Mouse (Mus musculus): ENCODE results near the gene Ugt1a8. TPM values are rescaled to one million over a fixed set of nuclear protein-coding genes. Genes with fewer than 3 reads are reported as not detected.
"Not testable (repeated sequence)": the region's sequence is repeated elsewhere in the genome, so short reads cannot be mapped to it uniquely, and the experiment has no call there.

The Ugt1a8 gene
- total and polyA plus RNA-seq, 3 experiments, result not detected

GRCm38 (mm10) chr1:88112769-88113168, 25.2 kb downstream of the Ugt1a8 start:
- not testable (repeated sequence) for H3K4me3 ChIP-seq (ENCODE audit: low read depth, low read length); DNase-seq (ENCODE audit: low spot score); H3K27me3 ChIP-seq (ENCODE audit: insufficient read depth, low read length); H3K9me3 ChIP-seq (replicated peaks); H3K4me1 ChIP-seq (ENCODE audit: insufficient read depth, low read depth, low read length); ATAC-seq (ENCODE audit: extremely low read depth, insufficient number of reproducible peaks, low FRiP score, poor library complexity, severe bottlenecking); H3K36me3 ChIP-seq (replicated peaks)

DNA sequence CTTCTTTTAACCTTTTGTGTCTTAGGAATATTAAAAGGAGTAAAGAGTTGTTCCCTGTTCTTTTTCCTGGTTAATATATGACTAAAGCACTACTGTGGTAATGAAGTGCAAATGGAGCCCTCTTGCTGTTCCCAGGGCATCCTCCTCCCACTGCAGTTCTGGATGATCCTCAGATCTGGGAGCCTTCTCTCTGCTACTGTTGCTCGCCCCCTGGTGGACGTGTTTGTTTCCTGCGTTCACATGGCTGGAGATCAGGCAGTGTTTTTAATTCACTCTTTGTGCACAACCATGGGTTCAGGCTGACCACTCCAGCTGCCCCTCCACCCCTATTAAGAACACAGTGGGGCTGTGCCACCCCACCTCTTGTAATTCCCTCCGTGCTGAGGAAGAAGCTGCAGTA, 32.9 kb downstream of the Ugt1a8 start:
- not testable (repeated sequence) for H3K36me3 ChIP-seq (replicated peaks); DNase-seq (ENCODE audit: low spot score); H3K27me3 ChIP-seq (ENCODE audit: insufficient read depth, low read length); H3K9me3 ChIP-seq (replicated peaks); H3K4me1 ChIP-seq (ENCODE audit: insufficient read depth, low read depth, low read length); H3K4me3 ChIP-seq (ENCODE audit: low read depth, low read length)
- peak; percentile 80 for ATAC-seq (ENCODE audit: extremely low read depth, insufficient number of reproducible peaks, low FRiP score, poor library complexity, severe bottlenecking)

GRCm38 (mm10) chr1:88121521-88121920, 33.9 kb downstream of the Ugt1a8 start:
- not testable (repeated sequence) for DNase-seq (ENCODE audit: low spot score); H3K36me3 ChIP-seq (replicated peaks); H3K4me3 ChIP-seq (ENCODE audit: low read depth, low read length); ATAC-seq (ENCODE audit: extremely low read depth, insufficient number of reproducible peaks, low FRiP score, poor library complexity, severe bottlenecking); H3K9me3 ChIP-seq (replicated peaks); H3K27me3 ChIP-seq (ENCODE audit: insufficient read depth, low read length); H3K4me1 ChIP-seq (ENCODE audit: insufficient read depth, low read depth, low read length)

DNA sequence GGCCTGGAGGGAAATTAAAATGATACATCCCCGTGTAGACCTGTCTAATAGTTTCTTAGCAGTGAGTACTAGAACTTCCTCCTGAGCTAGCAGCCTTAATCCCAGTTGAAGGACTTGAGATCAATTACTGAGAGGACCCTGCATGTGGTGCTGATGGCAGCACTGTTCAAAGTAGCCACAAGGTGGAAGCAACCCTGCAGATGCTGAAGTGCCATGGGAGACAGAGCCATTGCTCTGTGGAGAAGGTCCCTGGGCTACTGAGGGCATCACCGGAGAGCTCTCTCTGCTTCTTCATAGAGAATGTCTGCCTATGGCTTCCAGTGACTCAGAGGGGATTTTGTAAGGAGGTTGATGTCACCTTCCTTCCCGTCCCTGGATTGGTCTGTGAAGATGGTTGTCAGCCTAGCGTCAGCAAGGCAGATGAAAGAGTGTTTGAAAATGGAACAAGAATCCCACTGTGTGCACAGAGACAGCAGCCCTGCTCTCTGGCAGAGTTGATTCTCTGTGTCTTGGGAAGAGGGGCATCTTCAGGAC, 38.3 kb downstream of the Ugt1a8 start:
- not testable (repeated sequence) for H3K9me3 ChIP-seq (replicated peaks); ATAC-seq (ENCODE audit: extremely low read depth, insufficient number of reproducible peaks, low FRiP score, poor library complexity, severe bottlenecking); H3K4me1 ChIP-seq (ENCODE audit: insufficient read depth, low read depth, low read length); H3K4me3 ChIP-seq (ENCODE audit: low read depth, low read length); H3K36me3 ChIP-seq (replicated peaks); DNase-seq (ENCODE audit: low spot score)
- peaks cover 14% of the 10 kb centered on the region for H3K27me3 ChIP-seq (ENCODE audit: insufficient read depth, low read length)

GRCm38 (mm10) chr1:88129091-88129490, 41.5 kb downstream of the Ugt1a8 start:
- H3K9me3 ChIP-seq (replicated peaks); H3K4me3 ChIP-seq (ENCODE audit: low read depth, low read length); H3K36me3 ChIP-seq (replicated peaks); ATAC-seq (ENCODE audit: extremely low read depth, insufficient number of reproducible peaks, low FRiP score, poor library complexity, severe bottlenecking); DNase-seq (ENCODE audit: low spot score): not testable (repeated sequence)
- peaks cover 16% of the 10 kb centered on the region for H3K4me1 ChIP-seq (ENCODE audit: insufficient read depth, low read depth, low read length)
- H3K27me3 ChIP-seq (ENCODE audit: insufficient read depth, low read length), result peaks cover 15% of the 10 kb centered on the region

DNA sequence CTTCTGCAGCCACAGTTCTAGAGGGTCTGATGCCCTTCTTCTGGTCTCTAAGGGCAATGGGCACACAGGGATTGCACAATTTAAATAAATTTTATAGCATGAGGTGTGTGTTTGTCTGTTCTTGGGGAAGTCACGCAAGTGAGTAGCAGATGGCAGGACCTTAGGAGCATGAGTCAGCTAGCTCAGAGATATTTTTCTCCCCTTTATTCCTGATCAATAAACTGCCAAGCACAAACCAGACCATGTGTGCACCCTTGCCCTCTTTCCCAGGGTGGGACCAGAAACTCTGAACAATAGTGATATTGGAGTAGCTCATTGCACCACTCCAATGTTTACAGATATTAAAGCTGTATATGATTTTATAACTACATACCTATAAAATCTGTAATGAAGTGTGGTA, 42.6 kb downstream of the Ugt1a8 start:
- peaks cover 21% of the 10 kb centered on the region for H3K4me1 ChIP-seq (ENCODE audit: insufficient read depth, low read depth, low read length)
- H3K27me3 ChIP-seq (ENCODE audit: insufficient read depth, low read length), result peaks cover 13% of the 10 kb centered on the region
- not testable (repeated sequence) for DNase-seq (ENCODE audit: low spot score); H3K9me3 ChIP-seq (replicated peaks); H3K4me3 ChIP-seq (ENCODE audit: low read depth, low read length); ATAC-seq (ENCODE audit: extremely low read depth, insufficient number of reproducible peaks, low FRiP score, poor library complexity, severe bottlenecking); H3K36me3 ChIP-seq (replicated peaks)

- TF ChIP-seq GATA2 (IDR thresholded peaks at IDR 0.05; ENCODE audit: borderline replicate concordance, low read depth, low read length) (no peak), POLR2AphosphoS5 (IDR thresholded peaks at IDR 0.05; ENCODE audit: insufficient replicate concordance, low read depth, low read length) (no peak), TAL1 (conservative IDR thresholded peaks at IDR 0.05; ENCODE audit: low read depth, low read length) (no peak), GATA1 (IDR thresholded peaks at IDR 0.05; ENCODE audit: borderline replicate concordance, low read length) (no peak), CTCF (IDR thresholded peaks at IDR 0.05; ENCODE audit: low read depth, low read length) (no peak)
- no peaks in the 10 kb centered on the region for H3K9me3 ChIP-seq (replicated peaks)
- no peaks in the 10 kb centered on the region for H3K36me3 ChIP-seq (replicated peaks)
- H3K4me3 ChIP-seq (ENCODE audit: low read depth, low read length), result no peak overlapping the region
- no peak for DNase-seq (ENCODE audit: low spot score)
- 0 out of 2 replicates have a peak, but pooled peaks cover 6% of the 10 kb centered on the region for H3K27me3 ChIP-seq (ENCODE audit: insufficient read depth, low read length)
- peaks cover 22% of the 10 kb centered on the region for H3K4me1 ChIP-seq (ENCODE audit: insufficient read depth, low read depth, low read length)
- ATAC-seq (ENCODE audit: extremely low read depth, insufficient number of reproducible peaks, low FRiP score, poor library complexity, severe bottlenecking), result no peak
Observed at GRCm38 (mm10) chr1:88133908-88134456, 46.4 kb downstream of the Ugt1a8 start.

GRCm38 (mm10) chr1:88134457-88135011, 46.9 kb downstream of the Ugt1a8 start, which contains the start of gene Ugt1a6a:
Gene Ugt1a6a (plus strand): TSS chr1:88134809.
- peak; percentile 92 for ATAC-seq (ENCODE audit: extremely low read depth, insufficient number of reproducible peaks, low FRiP score, poor library complexity, severe bottlenecking)
- not testable (repeated sequence) for H3K9me3 ChIP-seq (replicated peaks); H3K4me3 ChIP-seq (ENCODE audit: low read depth, low read length); DNase-seq (ENCODE audit: low spot score); H3K36me3 ChIP-seq (replicated peaks); H3K27me3 ChIP-seq (ENCODE audit: insufficient read depth, low read length)
- peaks cover 22% of the 10 kb centered on the region for H3K4me1 ChIP-seq (ENCODE audit: insufficient read depth, low read depth, low read length)

- H3K27me3 ChIP-seq (ENCODE audit: insufficient read depth, low read length); H3K4me3 ChIP-seq (ENCODE audit: low read depth, low read length); H3K9me3 ChIP-seq (replicated peaks); DNase-seq (ENCODE audit: low spot score); H3K36me3 ChIP-seq (replicated peaks): not testable (repeated sequence)
- peaks cover 22% of the 10 kb centered on the region for H3K4me1 ChIP-seq (ENCODE audit: insufficient read depth, low read depth, low read length)
- ATAC-seq (ENCODE audit: extremely low read depth, insufficient number of reproducible peaks, low FRiP score, poor library complexity, severe bottlenecking), result 0 out of 2 replicates have a peak, but pooled peaks have one; percentile 15
Observed at GRCm38 (mm10) chr1:88135229-88135904, 47.8 kb downstream of the Ugt1a8 start.

All from G1E (cell line).